Mouse (Mus musculus): ENCODE results near the gene Nkiras1. TPM values are rescaled to one million over a fixed set of nuclear protein-coding genes. Genes with fewer than 3 reads are reported as not detected.

Gene Nkiras1
- total RNA-seq, 4 experiments from 2014 or later: 75.2 to 80.1 (median 77.3) TPM

DNA sequence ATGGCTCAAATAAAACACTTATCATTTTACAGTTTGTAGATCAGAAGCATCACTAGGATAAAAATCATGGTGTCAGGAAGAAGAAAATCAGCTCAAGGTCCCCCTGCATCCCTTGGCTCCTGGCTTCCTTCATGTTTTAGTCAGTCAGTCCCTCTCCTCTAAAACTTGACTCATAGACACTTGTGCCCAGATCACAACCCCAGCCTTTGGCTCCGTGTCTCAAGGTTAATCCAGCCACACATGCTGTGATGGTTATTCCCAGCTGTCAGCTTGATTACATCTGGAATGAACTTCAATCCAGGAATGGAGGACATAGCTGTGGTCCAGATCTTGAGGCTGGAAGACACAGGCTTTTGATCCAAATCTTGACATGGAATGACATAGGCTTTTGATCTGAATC, 3.6 kb downstream of the Nkiras1 start:
- no peak for DNase-seq (ENCODE audit: low spot score in 2 of 2)

DNA sequence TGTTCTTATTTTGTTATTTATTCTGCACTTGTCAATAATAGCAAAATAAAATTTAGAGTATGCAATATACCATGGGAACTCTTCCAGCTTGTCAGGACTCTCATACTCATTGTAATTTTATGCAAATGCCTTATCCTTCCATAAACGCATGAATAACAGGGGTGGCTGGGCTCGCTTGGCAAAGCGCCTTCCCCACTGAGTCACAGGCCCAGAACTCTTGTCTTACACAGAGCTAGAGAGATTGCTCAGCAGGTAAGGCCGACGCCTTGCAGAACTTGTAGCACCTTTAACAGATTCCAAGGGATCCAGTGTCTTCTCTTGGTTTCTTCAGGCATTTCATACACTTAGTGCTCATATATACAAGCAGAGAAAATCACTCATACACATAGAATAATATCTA, 9.4 kb downstream of the Nkiras1 start:
- no peak for DNase-seq (ENCODE audit: low spot score in 2 of 2)

DNA sequence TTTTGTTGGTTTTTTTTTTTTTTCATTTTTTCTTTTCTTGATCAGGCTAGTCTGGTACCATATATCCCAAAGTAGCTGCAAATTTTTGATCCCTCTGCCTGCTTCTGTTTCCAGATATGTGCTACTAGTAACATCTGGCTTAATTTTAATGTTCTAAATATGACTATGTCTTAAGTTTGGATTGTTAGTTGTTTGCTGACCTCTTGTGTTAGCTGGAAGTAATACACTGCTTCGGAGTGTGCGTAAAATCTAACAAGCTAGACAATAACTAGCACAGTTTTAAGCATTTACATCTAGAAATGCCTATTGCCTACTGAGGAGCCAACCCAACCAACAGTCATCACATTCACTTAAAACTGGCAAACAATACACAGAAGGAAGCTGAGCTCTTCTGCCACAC, 13.6 kb downstream of the Nkiras1 start:
- DNase-seq (ENCODE audit: low spot score in 2 of 2): no peak

DNA sequence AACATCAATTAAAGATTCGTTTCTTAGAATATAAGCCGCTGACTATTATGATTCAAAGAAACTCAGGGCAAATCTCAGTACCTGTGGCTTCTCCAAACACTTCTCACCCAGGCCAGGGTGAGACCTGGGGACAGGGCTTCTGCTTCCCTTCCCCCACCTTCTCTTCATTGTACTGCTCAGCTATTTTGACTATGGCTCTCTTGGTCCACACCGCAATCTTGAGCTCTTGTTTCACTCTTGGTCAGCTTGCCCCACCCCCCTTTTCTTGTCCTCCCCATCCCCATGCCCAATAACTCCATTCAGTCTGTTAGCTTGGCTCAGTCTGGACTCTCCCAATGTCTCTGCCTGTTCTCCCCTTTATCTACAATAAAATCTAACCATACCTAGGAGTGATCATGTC, 14.5 kb downstream of the Nkiras1 start:
- DNase-seq (ENCODE audit: low spot score in 2 of 2): no peak

DNA sequence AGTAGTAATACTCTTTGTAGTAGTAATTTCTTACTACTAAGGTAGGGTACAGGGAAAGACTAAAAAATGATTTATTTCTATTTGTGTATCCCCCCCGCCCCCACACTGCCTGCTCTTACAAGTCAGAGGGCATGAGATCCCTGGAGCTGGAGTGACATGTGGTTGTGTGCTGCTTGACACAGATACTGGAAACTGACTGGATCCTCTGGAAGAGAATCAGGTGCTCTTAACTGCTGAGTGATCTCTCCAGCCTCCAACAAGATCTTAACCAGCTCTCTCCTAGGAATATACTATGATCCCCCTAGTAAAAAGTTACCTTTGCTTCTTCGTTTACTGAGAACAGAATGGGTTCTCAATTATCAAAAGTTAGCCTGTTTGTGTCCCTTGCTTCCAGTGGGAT, 15.5 kb downstream of the Nkiras1 start:
- no peak for DNase-seq (ENCODE audit: low spot score in 2 of 2)

DNA sequence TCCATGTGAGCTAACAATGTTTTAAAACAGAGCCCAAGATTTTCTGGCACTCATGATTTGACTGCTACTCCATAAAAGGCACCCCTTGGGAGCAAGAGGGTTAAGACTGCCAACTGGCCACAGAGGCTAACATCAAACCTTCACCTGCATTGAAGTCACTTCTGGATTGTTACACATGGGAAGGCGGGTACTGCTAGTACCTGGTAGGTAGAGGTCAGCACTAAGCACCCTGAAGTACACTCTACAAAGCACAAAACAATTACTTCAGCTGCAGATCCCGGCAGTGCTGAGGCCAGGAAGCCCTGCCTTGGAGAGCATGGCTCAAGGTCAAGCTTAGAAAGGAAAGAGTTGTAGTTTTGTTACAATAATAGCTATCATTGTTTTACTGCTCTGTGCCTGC, 16.5 kb downstream of the Nkiras1 start:
- DNase-seq (ENCODE audit: low spot score in 2 of 2): no peak

DNA sequence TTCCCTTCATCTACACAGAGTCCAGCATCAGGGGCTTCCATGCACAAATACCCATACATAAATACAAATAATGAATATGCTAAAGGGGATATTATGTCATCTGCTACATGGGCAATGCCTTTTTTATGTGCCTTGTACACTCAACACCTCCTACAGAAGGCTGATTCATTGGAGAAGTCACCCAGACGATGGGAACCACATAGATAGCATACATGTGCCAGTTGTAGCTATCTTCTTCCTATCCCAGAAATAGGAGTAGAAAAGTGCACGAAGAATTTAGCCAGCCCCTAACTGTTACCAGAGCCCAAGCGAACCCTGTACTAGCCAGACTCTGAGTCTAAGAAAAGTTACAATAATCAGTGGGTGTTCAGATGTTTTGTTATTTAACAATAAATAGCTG, 21.2 kb downstream of the Nkiras1 start:
- DNase-seq (ENCODE audit: low spot score in 2 of 2): no peak

DNA sequence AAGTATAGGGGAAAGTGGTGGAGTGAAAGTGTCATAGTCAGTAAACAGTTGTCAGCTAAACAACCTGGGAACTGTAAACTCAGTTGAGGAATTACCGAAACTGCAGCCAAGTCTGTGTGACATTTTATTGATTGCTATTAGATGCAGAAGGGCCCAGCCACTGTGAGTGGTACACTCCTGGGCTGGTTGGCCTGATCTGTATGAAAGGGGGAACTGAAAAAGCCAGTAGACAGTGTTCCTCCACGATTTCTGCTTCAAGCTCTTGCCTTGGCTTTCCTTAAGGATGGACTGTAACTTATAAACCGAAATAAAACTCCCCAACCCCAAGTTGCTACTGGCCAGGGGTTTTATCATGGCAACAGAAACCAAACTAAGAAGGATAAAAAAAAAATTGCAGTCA, 21.6 kb downstream of the Nkiras1 start:
- no peak for DNase-seq (ENCODE audit: low spot score in 2 of 2)

DNA sequence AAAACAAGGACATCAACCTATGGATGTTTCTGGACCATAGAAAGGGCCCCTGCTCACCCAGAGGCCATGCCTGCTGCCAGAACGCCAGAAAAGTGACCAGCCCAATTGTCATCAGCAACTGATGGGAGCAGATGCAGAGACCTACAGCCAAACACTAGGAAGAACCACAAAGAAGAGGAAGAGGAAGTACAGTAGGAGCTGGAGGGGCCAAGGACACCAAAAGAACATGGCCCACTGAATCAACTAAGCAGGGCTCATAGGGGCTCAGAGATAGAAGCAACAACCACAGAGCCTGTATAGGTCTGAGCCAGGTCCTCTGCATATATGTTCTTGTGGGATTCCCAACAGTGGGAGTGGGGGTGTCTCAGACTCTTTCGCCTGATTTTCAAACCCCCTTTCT, 26.5 kb downstream of the Nkiras1 start:
- no peak for DNase-seq (ENCODE audit: low spot score in 2 of 2)

DNA sequence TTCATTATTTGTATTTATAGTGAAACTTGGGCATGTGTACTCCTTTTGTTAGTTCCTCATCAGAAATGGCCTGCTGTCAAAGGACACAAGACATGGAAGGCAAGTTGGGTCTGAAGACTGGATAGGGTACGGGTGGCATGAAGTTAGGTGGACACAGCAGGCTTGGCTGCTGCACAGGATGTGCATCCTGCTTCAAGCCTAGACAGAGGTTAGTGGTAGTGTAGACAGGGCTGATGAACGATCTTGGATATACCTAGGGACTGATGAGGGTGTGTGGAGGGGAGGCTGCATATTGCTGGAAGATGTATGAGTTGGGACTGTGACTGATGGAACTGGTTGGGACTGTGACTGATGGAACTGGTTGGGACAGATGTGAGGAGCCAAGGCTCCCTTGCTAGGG, 27.9 kb downstream of the Nkiras1 start:
- DNase-seq (ENCODE audit: low spot score in 2 of 2): no peak

DNA sequence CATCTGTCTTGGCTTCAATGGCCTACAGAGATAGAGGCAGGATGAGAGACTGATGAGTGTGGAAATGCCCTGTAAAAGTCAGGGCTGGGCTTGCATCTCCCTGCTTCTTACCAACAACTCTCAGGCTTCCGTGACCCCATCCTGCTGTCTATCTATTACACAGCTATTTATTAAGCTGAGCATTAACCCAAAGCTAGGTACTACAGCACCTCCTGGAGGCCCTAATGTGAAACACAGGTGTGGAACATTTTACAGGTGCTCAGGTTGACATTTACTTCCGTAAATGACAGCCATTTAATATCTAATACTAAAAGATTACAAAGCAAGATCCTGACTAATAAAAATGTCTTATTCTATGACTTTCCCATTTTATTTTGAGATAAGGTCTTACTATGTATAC, 29.7 kb downstream of the Nkiras1 start:
- no peak for DNase-seq (ENCODE audit: low spot score in 2 of 2)

DNA sequence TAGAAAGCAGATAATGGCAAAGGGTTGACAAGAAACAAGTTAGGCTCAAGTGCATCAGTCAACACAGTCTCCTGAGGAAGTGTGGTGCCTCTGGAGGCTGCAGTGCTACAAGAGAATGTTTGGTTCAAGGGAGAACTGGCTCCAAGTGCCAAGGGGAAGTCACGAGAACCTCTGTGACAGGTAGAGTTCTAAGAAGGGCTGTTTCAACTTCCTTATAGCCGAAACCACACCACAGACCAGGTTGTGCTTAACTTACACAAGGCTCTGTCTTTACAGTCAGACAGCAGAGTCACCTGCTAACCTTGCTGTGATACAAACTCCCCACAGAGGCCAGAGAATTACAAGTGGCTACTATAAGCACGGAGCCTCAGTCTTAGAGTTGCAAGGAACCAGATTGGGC, 30.7 kb downstream of the Nkiras1 start:
- DNase-seq (ENCODE audit: low spot score in 2 of 2): no peak

DNA sequence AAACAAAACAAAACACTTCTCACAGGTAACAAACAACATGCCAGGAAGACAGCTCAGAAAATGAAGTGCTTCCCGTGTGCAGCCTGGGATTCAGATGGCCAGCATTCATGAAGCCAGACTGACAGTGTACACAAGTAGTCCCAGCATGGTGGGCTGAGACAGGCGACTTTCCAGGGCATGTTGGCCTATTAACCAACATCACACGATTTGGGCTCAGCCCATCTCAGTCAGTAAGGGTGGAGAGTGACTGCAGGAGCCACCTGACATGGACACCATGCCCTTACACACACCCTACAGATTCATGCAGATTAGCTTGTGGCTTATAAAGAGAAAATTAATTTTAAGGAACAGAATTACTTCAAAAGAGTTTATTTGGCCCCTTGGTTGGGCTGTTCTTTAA, 31.8 kb downstream of the Nkiras1 start:
- no peak for DNase-seq (ENCODE audit: low spot score in 2 of 2)

DNA sequence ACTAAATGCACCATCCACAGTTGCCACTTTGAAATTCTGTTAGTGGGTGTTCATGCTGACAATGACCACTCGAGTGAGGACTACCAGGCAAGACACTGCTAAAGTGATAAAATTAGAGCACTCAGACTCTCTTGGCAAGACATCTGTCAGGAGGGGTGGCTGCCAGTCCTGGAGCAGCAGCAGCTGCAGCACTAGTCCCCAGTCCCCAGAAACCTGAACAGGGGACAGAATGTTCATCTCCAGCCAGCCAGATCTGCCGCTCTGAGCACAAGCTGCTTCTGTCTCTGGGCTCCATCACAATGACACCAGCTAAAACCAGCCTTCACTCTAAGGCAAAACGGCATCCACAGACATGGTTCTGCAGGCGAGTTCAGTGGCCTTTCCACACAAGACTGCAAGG, 32.3 kb downstream of the Nkiras1 start:
- DNase-seq (ENCODE audit: low spot score in 2 of 2): peak; percentile 60 to 61

DNA sequence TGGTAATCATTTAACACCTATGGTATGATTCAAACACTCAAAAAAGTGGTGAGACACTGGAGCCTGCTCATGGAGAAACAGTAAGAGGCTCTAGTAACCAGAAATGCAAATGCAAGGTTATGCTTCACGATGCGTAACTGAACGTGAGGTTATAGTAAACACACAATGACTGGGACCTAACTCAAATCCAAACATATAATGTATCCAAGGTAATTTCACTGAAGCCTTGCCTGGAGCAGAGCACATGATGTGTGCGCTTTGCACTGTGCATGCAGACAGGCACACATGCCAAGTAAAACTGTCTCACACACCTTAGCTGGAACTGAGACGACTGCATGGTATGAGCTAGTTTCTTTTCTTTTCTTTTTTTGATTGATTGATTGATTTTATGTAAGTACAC, 33.2 kb downstream of the Nkiras1 start:
- no peak for DNase-seq (ENCODE audit: low spot score in 2 of 2)

DNA sequence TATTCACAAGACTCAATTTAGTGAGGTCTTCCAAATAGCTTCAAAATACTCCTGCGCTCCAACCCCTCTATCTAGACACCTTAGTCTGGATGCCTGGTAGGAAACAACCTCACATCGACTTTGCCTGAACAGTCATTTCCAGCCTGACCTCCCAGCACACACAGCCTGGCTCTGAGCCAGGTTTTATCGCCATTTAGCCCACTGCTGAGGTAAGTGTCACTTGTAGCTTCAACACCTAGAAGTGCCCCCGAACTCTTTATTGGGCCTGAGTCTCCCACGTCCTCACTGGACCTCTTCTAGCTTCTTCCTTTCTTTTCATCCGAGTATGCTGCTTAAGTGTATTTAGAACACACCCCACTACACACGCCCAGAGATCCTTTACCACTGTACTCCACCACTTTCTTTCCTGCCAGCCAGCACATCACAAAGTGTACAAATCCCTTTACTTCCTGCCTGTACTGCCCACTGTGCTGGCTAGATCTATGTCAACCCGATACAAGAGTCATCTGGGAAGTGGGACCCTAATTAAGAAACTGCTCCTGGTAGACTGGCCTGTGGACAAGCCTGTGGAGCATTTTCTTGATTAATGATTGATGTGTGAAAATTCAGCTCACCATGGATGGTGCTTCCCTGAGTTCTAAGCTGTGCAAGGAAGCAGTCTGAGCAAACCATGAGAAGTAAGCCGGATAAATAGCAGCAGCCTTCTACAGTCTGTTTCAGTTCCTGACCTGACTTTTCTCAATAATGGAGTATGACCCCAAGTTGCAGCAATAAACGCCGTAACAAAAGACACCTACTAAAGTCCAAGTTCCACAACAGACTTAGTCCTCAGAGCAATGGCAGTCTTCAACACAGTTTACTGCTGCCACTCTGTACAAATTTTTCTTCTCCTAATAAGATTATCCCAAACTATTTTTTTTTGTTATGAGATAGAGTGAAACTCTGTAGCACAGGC, 46.8 kb downstream of the Nkiras1 start:
- no peak for DNase-seq (ENCODE audit: low spot score in 2 of 2)

DNA sequence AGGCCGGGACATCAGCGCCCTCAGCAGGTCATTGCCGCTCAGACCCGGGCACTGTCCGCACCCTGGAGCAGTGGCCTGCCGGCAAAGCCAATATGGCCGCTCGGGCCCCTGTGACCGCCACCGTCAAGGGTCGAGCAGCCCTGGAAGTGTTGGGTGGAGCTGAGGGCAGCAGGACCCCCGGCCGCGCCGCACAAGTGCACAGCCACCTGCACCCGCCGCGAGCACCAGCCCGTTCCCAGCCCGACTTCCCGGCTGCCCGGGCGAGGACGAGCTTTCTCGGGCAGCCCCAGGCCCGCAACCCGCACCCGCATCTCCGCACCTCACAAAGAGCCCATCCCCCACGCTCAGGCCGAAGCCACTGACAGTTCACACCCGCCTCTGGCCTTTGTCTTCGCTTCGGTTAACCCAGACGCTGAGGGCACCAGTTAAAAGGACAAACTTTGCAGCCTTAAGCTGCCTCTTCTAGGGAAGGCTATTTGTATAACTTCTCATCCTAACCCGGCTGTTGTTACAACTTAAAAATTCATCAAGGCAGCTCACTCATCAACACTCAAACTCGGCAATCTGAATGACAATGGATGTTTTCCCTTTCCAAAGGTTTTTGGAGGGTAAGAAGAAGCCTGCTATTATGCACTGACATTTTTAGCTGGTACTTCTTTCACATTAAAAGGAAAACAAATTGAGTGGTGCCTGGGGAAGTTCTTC, 56.2 kb downstream of the Nkiras1 start:
- peak in 1 of 2 experiments; percentile 12 for DNase-seq (ENCODE audit: low spot score in 2 of 2)

DNA sequence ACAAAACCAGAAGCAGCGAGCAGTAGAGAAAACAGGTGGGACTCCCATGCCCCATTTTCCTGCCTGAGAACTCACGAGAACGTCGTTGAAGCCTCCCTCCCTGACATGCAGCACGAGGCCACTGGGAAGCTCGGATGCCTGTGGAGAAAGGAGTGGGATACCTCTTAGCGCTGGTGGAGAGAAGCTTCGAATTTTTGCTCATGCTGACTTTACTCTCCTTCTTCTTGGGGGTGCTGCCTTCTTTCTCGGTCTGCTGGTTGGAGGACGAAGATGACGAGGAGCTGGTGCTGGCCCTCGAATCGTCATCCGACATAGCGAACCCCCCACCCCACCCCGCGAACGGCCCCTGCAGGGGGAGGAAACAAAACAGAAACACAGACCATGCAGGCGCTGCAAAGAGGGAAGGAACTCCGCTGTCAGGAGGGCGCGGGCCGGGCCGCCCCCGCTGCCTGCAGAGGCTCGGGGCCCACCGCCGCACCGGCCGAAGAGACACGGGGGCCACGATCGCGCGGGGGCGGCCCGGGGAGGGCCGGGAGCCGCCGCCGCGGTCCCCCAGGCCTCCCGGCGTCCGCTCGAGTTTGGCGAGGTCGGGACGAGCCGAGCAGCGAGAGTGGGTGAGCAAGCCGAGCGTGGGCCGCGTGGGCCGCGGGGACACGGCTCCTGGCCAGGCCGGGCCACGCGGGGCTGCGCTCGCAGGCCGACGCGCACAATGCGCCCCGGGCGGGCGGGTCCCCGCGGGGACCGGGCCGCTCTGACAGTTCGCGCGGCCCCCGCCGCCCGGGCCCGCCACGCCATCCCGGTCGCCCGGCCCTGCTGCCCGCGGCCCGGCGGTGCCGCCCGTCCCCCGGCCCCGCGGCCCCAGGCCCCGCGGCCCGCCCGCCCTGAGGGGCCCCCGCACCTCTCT, 60.1 kb downstream of the Nkiras1 start:
- DNase-seq (ENCODE audit: low spot score in 2 of 2): peak; percentile 13 to 15

DNA sequence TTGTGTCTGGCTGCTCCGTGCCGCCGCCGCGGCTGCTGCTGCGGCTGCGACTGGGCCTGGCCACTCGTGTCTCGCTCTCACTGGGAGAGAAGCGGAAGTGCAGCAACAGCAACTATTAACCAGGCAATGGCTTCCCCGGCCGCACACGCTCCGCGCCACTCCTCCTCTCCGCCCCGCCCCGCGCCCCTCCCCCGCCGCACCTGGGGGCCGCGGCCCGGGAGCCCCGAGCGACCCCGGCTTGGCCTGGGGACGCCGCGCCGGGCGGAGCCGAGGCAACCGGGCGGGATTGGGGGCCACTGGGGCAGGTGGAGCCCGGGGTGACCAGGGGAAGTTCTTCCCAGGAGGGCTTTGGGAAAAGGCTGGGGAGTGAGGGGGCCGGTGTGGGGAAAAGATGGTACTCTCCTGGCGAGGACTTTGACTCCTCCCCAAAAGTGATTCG, 60.8 kb downstream of the Nkiras1 start, which contains the start of gene Ube2e1:
Gene Ube2e1 (minus strand): TSS at position 167 of the 439 bp plus-strand sequence.
- peak; percentile 32 to 57 for DNase-seq (ENCODE audit: low spot score in 2 of 2)
